20 mouse cellular contexts compared by ENCODE assay signal in the genomic region with DNA sequence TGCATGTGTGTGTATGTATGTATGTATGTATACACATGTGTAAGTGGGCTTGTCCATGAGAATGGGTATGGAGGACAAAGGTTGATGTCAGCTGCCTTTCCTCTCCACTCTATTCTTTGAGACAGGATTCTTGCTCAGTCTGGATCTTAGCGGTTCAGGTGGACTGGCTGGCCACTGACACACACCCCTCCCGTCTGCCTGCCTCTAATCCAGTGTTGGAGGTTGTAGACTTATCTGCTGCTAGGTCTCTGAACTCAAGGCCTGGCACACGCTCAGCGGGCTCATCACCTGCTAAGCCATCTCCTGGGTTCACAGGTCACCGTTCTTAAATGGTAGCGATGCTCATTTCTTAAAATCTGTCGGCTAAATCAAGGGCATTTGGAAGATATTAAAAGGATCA.
DNase-seq lines count a peak whose midpoint lies in the region; ATAC-seq lines count a peak whose summit lies in the region.
"Had no signal": no experiment of that assay in that cellular context is flagged by ENCODE, and none has a peak within 500 bp of the region (broad histone marks: within the 10 kb centered on the region; RNA-seq: fewer than 3 reads in every experiment).

No protein-coding gene starts in this region.

- no peaks in the 10 kb centered on the region for H3K27me3 ChIP-seq in forebrain, embryonic 14.5 days (replicated peaks; ENCODE audit: control insufficient read depth, insufficient read depth, low read length)
- no peaks in the 10 kb centered on the region for H3K27me3 ChIP-seq in forebrain, embryonic 16.5 days (replicated peaks; ENCODE audit: control insufficient read depth, insufficient read depth, low read length)
- no peaks in the 10 kb centered on the region for H3K27me3 ChIP-seq in hindbrain, embryonic 12.5 days
- H3K27me3 ChIP-seq in hindbrain, embryonic 14.5 days (ENCODE audit: control insufficient read depth, insufficient read depth, low read length) = no peaks in the 10 kb centered on the region
- no peaks in the 10 kb centered on the region for H3K27me3 ChIP-seq in midbrain, embryonic 13.5 days
- no peaks in the 10 kb centered on the region for H3K27me3 ChIP-seq in midbrain, embryonic 16.5 days (ENCODE audit: control insufficient read depth, insufficient read depth, low read depth, low read length)
- H3K27me3 ChIP-seq: CH12.LX; embryonic facial prominence, embryonic 13.5 days; intestine, embryonic 15.5 days; Patski had no signal

- no peak for ATAC-seq in forebrain, embryonic 14.5 days
- no peak for ATAC-seq in forebrain, embryonic 16.5 days
- ATAC-seq in hindbrain, embryonic 12.5 days (ENCODE audit: low FRiP score) = 0 out of 2 replicates have a peak, but pooled peaks have one; percentile 14
- no peak for ATAC-seq in hindbrain, embryonic 14.5 days (ENCODE audit: low FRiP score)
- 0 out of 2 replicates have a peak, but pooled peaks have one; percentile 27 for ATAC-seq in midbrain, embryonic 13.5 days
- ATAC-seq in midbrain, embryonic 16.5 days = peak; percentile 58; the same call in 1 of the 2 replicates
- ATAC-seq: intestine, embryonic 15.5 days; Patski had no signal

- H3K27ac ChIP-seq in forebrain, embryonic 14.5 days (ENCODE audit: low read depth, low read length) = peak overlapping the region; percentile 14; the same call in 1 of the 2 replicates
- H3K27ac ChIP-seq in forebrain, embryonic 16.5 days (ENCODE audit: low read length) = no peak overlapping the region
- H3K27ac ChIP-seq in hindbrain, embryonic 12.5 days = no peak overlapping the region; the same call in 1 of the 2 replicates
- H3K27ac ChIP-seq in hindbrain, embryonic 14.5 days = no peak overlapping the region
- peak overlapping the region; percentile 15; the same call in 1 of the 2 replicates for H3K27ac ChIP-seq in midbrain, embryonic 13.5 days
- H3K27ac ChIP-seq in midbrain, embryonic 16.5 days (ENCODE audit: low read length) = no peak overlapping the region
- H3K27ac ChIP-seq: embryonic facial prominence, embryonic 13.5 days; gastrocnemius, adult 2 months; intestine, embryonic 15.5 days had no signal

- 79% methylated on average over 7 of the region's 7 CpGs for WGBS in forebrain, embryonic 14.5 days
- 77% methylated on average over 7 of the region's 7 CpGs for WGBS in forebrain, embryonic 16.5 days
- 74% methylated on average over 7 of the region's 7 CpGs for WGBS in hindbrain, embryonic 12.5 days
- 74% methylated on average over 7 of the region's 7 CpGs for WGBS in hindbrain, embryonic 14.5 days
- WGBS in midbrain, embryonic 13.5 days = 46% methylated on average over 7 of the region's 7 CpGs
- WGBS in midbrain, embryonic 16.5 days = 48% methylated on average over 7 of the region's 7 CpGs

- H3K4me1 ChIP-seq in forebrain, embryonic 14.5 days (ENCODE audit: control insufficient read depth, insufficient read depth, low read length) = peaks cover 22% of the 10 kb centered on the region
- H3K4me1 ChIP-seq in forebrain, embryonic 16.5 days (replicated peaks; ENCODE audit: control insufficient read depth, insufficient read depth, low read length) = peaks cover 20% of the 10 kb centered on the region
- peaks cover 30% of the 10 kb centered on the region for H3K4me1 ChIP-seq in hindbrain, embryonic 12.5 days
- peaks cover 15% of the 10 kb centered on the region; the same call in 1 of the 2 replicates for H3K4me1 ChIP-seq in hindbrain, embryonic 14.5 days (replicated peaks; ENCODE audit: control insufficient read depth, insufficient read depth, low read length)
- H3K4me1 ChIP-seq in midbrain, embryonic 13.5 days (replicated peaks) = peaks cover 34% of the 10 kb centered on the region
- peaks cover 22% of the 10 kb centered on the region for H3K4me1 ChIP-seq in midbrain, embryonic 16.5 days (ENCODE audit: control insufficient read depth, insufficient read depth, low read length)
- H3K4me1 ChIP-seq: intestine, embryonic 15.5 days had no signal

- H3K4me3 ChIP-seq in forebrain, embryonic 14.5 days (ENCODE audit: low read depth, low read length) = no peak overlapping the region
- no peak overlapping the region for H3K4me3 ChIP-seq in forebrain, embryonic 16.5 days (replicated peaks; ENCODE audit: low read length)
- no peak overlapping the region for H3K4me3 ChIP-seq in hindbrain, embryonic 12.5 days
- no peak overlapping the region for H3K4me3 ChIP-seq in hindbrain, embryonic 14.5 days (replicated peaks; ENCODE audit: low read length)
- H3K4me3 ChIP-seq in midbrain, embryonic 13.5 days (replicated peaks) = no peak overlapping the region
- no peak overlapping the region for H3K4me3 ChIP-seq in midbrain, embryonic 16.5 days (ENCODE audit: low read depth, low read length)
- H3K4me3 ChIP-seq: embryonic facial prominence, embryonic 13.5 days; gastrocnemius, adult 2 months; intestine, embryonic 15.5 days had no signal

- DNase-seq in forebrain, embryonic 14.5 days (ENCODE audit: low spot score) = no peak
- no peak for DNase-seq in hindbrain, embryonic 14.5 days (ENCODE audit: low spot score)
- DNase-seq in right cerebral cortex, adult 2 months (ENCODE audit: low spot score in 2 of 2) = no peak
- DNase-seq: adrenal gland, adult 2 months; adrenal gland, postnatal 25 days; cerebellum, adult 18-20 months; cerebellum, adult 9-11 months; cerebellum, postnatal 36 days; gastrocnemius, adult 2 months; gastrocnemius, postnatal 25 days; heart, postnatal 10 days; heart, postnatal 4 days had no signal

- no peak overlapping the region for H3K4me2 ChIP-seq in forebrain, embryonic 14.5 days (ENCODE audit: low read length)
- no peak overlapping the region for H3K4me2 ChIP-seq in forebrain, embryonic 16.5 days (ENCODE audit: low read length)
- no peak overlapping the region for H3K4me2 ChIP-seq in hindbrain, embryonic 12.5 days (replicated peaks)
- H3K4me2 ChIP-seq in hindbrain, embryonic 14.5 days (replicated peaks) = no peak overlapping the region
- no peak overlapping the region for H3K4me2 ChIP-seq in midbrain, embryonic 13.5 days (replicated peaks)
- no peak overlapping the region for H3K4me2 ChIP-seq in midbrain, embryonic 16.5 days (ENCODE audit: low read length)
- H3K4me2 ChIP-seq: embryonic facial prominence, embryonic 13.5 days; intestine, embryonic 15.5 days had no signal

- H3K9ac ChIP-seq in forebrain, embryonic 14.5 days (ENCODE audit: low read length) = no peak overlapping the region
- no peak overlapping the region for H3K9ac ChIP-seq in forebrain, embryonic 16.5 days (replicated peaks; ENCODE audit: low read depth, low read length)
- no peak overlapping the region for H3K9ac ChIP-seq in hindbrain, embryonic 12.5 days
- no peak overlapping the region for H3K9ac ChIP-seq in hindbrain, embryonic 14.5 days
- no peak overlapping the region for H3K9ac ChIP-seq in midbrain, embryonic 13.5 days (replicated peaks)
- H3K9ac ChIP-seq in midbrain, embryonic 16.5 days (ENCODE audit: low read depth, low read length) = no peak overlapping the region
- H3K9ac ChIP-seq: embryonic facial prominence, embryonic 13.5 days; intestine, embryonic 15.5 days had no signal

- H3K36me3 ChIP-seq in forebrain, embryonic 14.5 days (ENCODE audit: control insufficient read depth, insufficient read depth, low read length) = no peaks in the 10 kb centered on the region
- no peaks in the 10 kb centered on the region for H3K36me3 ChIP-seq in forebrain, embryonic 16.5 days (ENCODE audit: control insufficient read depth, insufficient read depth)
- no peaks in the 10 kb centered on the region for H3K36me3 ChIP-seq in hindbrain, embryonic 12.5 days
- no peaks in the 10 kb centered on the region for H3K36me3 ChIP-seq in hindbrain, embryonic 14.5 days (replicated peaks; ENCODE audit: control insufficient read depth, insufficient read depth)
- no peaks in the 10 kb centered on the region for H3K36me3 ChIP-seq in midbrain, embryonic 13.5 days
- H3K36me3 ChIP-seq in midbrain, embryonic 16.5 days (ENCODE audit: control insufficient read depth, insufficient read depth, low read length) = no peaks in the 10 kb centered on the region
- H3K36me3 ChIP-seq: embryonic facial prominence, embryonic 13.5 days; intestine, embryonic 15.5 days had no signal

- no peaks in the 10 kb centered on the region for H3K9me3 ChIP-seq in forebrain, embryonic 14.5 days (replicated peaks; ENCODE audit: control insufficient read depth, low read length)
- H3K9me3 ChIP-seq in forebrain, embryonic 16.5 days (ENCODE audit: control insufficient read depth, low read length) = no peaks in the 10 kb centered on the region
- no peaks in the 10 kb centered on the region for H3K9me3 ChIP-seq in hindbrain, embryonic 12.5 days (replicated peaks)
- no peaks in the 10 kb centered on the region for H3K9me3 ChIP-seq in hindbrain, embryonic 14.5 days (ENCODE audit: control insufficient read depth, low read length)
- H3K9me3 ChIP-seq in midbrain, embryonic 13.5 days = no peaks in the 10 kb centered on the region
- no peaks in the 10 kb centered on the region for H3K9me3 ChIP-seq in midbrain, embryonic 16.5 days (replicated peaks; ENCODE audit: control insufficient read depth, low read length, poor library complexity, severe bottlenecking)
- H3K9me3 ChIP-seq: embryonic facial prominence, embryonic 13.5 days; intestine, embryonic 15.5 days had no signal

Comparison
In these comparisons a context has a peak if more than half of its experiments do, and no peak if none do; other contexts are left out.
1. ATAC-seq: peak in hindbrain, embryonic 12.5 days (single experiment), midbrain, embryonic 13.5 days (single experiment) and midbrain, embryonic 16.5 days (single experiment); none in forebrain, embryonic 14.5 days (single experiment), forebrain, embryonic 16.5 days (single experiment) and hindbrain, embryonic 14.5 days (single experiment).
2. H3K27ac ChIP-seq: peak in forebrain, embryonic 14.5 days (single experiment) and midbrain, embryonic 13.5 days (single experiment); none in forebrain, embryonic 16.5 days (single experiment), hindbrain, embryonic 12.5 days (single experiment), hindbrain, embryonic 14.5 days (single experiment) and midbrain, embryonic 16.5 days (single experiment).